Mouse (Mus musculus) retina, postnatal 7 days (tissue): ENCODE results near the gene Degs1.

Source experiments
- DNase-seq: peaks from one replicate; pipeline ENCODE4 v3.0.0-alpha.2; 2012; ENCODE audit warnings: low read depth, low spot score

Degs1 gene

DNA sequence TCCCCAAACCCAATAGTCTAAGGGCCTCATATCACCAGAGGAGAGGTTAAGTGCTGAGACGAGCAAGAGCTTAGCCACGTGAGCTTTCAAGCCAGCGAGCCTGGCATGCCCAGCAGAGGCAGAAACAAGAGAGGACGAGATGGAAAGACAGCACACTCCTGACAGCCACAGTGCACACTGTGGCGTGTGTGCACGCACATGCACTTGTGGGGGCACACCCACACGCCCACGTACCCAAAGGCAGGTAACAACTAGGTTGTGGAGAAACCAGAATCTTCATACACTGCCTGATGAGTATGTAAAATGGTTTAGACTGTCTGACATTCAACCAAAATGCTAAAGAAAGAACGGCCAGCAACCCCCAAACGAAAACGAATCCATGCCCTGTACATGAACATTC lies 2.0 kb downstream of the Degs1 start:
- DNase-seq = no peak

DNA sequence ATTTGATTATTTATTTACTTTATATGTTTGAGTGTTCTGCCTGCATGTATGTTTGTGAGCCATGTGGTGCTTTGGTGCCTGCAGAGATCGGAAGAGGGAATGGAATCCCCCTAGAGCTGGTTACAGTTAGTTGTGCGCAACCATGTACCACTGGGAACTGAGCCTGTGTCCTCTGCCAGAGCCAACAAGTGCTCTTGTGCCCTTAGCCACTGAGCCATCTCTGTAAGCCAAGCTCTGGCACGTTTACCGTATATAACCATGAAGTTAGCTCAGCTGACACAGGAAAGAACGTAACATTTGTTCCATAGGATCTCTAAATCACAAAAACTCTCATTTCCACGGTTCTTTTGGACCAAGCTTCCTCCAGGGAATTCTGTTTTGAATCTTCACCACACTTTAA lies 2.6 kb downstream of the Degs1 start:
- DNase-seq = no peak

DNA sequence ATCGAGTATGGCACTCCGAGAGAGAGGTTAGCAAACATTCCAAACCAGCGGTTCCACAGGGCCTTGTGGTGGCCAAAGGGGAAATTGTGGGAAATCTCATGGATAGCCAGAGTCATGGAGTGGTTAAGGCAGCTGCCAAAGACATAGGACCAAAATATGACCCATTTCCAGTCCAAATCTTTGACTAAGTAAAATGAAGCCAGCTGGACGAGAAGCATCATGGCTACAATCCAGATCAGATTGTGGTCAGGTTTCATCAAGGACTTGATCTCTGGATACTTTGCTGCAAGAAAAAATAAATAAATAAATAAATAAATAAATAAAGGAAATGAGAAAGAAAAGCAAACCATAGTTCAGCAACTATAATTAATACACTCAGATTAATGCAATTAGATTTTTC lies 3.2 kb downstream of the Degs1 start:
- DNase-seq = no peak

DNA sequence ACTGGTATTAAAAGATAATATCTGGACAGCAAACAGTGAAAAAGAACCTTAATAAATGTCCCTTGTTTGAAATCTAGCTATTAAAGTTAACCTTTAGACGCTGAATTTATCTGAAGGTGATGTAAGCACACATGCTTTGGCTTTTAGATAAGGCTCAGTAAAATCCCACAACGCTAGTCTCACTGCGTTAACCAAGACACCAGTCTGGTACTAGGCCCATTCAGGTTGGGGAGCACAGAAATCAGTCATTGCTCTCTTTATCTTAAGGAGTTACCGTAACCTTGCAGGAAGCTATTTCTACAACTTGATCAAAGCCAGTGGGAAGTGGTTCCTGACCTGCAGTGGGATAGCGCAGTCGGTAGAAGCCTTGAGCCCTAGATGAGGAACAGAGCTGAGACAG lies 7.5 kb downstream of the Degs1 start:
- no peak for DNase-seq

DNA sequence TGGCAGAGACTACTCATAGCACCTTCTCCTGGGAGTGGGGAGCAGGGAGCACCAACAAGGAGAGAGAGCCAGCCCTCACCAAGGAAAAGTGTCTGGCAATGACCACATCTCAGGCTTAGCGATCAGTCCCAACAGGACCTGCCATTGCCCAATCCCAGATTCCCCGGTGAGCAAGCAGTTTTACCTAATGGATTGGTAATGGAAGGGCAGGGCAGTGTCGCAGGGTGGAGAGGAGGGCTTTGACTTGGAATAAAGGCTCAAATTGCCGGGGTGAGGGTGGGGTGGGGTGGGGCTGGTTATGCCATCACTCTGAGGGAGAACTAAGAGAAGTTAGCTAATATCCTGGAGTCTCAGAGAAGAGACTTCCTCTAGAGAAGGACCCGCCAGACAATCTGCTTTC lies 11.0 kb downstream of the Degs1 start:
- DNase-seq = no peak

DNA sequence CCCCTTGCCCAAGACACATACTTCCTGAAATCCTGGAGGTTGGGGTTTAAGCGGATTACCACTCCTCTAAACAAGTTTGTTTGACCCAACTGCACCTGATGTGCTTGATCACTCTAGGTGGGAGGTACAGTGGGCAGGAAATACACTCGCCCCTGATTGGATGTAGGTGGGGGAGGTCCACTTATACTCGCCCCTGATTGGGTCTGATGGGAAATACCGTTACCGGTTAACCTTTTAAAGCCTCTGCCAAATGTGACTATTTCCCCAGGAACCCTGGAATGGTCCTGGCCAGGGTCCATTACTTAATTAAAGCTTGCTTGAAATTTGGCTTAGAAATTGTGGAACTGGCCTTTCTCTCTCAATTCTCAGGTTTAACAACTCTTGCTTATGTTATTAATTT lies 11.5 kb downstream of the Degs1 start:
- DNase-seq = no peak

DNA sequence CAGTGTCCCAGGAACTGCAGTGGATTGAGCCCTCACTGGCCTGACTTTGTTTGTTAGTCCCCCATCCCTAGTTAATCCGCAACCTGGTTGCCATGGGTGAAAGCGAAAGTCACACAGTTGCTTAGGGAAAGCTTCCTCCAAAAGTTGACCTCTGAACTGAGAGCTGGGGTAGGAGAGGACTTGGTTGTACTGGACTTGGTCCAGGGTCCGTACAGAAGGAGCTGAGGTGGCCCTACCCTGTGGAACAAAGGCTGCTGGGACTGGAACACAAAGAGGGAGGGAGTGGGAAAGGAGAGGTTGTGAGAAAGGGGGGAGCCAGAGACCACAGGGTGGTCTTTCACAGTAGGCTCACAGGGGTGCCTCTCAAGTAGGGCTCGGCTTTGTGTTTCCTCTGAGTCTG lies 14.3 kb downstream of the Degs1 start:
- no peak for DNase-seq

DNA sequence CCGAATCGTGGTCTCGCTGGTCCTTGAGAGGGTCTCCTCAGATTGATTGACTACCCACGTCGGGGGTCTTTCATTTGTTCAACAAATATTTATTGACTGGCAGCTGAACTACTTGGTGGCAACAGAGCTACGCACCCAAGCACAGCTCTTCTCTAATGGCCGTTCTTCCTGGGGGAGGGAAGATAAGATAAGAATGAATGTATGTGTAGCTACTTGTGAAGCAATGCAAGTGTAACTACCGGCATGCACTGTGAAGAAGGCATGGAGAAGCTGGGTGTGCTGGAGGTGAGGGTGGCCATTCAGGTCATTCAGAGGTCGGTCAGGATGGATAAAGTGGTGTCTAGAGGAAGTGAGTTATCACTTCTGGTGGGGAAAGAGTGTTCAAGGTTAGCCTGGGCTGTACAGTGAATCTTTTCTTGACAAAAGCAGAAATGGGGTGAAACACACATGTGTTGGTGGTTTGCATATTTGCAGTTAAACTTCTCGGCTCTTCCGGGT lies 16.5 kb downstream of the Degs1 start:
- DNase-seq = no peak

DNA sequence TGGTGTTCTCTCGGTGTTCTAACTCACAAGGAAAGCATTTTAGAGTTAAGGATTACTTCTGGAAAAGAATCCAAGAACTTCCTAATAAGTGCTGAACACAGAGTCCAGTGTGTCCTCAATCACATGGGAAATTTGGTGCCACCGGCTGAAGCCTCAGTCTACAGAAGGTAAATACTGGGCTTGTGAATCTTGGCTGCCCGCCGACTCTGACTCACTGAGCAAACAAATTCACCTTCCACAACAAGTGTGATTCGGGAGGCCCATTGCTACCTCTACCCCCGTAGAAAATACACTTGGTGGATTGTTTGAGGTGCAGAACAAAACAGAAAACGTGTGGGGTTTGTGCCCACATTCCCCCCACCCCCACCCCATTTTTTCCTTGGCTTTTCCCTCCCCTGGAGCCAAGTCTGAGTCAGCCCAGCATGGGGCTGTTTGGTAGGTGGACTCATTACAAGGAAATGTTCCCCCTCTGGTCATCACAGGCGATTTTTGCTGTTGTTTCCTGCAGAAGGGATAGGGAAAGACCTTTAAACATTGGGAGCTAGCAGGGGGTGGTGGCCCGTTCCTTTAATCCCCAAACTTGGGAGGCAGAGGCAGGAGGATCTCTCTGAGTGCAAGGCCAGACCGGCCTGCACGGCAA lies 26.4 kb downstream of the Degs1 start:
- DNase-seq = no peak

DNA sequence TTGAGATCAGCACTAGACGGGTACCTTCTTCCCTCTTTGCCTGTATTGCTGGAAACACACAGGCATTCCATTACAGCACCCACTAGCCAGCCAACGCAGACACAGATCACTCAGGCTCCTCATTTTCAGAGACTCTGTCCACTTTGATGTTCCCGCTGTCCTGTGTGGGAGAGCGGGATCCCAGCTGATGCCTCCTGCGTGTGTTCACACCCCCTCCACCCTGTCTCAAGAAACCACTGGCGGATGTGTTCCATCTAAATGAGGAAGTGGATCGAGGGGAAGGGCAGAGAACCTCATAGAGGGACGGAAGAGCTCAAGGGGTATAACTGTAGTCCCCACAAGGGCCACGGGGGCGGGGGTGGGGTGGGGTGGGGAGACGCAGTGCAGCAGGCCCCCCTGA lies 27.6 kb downstream of the Degs1 start:
- no peak for DNase-seq

DNA sequence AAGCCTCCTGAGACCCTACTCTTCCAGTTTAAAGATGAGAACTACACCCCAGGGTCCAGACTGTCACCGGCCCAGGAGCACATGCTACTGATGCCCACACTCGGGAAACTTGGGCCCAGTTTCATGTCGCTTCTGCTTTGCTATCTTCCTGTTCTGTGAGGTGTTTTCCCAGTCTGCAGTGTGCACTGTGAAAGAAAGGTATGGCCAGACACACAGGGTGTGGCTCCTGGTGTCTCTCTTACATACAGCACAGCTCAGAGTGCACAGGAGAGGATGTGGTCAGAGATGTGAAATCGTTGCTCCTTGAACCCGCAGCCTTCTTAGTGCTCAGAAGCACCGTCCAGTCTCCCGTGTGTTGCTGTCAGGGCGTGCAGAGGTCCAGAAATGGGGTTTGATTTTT lies 28.0 kb downstream of the Degs1 start:
- DNase-seq = no peak

DNA sequence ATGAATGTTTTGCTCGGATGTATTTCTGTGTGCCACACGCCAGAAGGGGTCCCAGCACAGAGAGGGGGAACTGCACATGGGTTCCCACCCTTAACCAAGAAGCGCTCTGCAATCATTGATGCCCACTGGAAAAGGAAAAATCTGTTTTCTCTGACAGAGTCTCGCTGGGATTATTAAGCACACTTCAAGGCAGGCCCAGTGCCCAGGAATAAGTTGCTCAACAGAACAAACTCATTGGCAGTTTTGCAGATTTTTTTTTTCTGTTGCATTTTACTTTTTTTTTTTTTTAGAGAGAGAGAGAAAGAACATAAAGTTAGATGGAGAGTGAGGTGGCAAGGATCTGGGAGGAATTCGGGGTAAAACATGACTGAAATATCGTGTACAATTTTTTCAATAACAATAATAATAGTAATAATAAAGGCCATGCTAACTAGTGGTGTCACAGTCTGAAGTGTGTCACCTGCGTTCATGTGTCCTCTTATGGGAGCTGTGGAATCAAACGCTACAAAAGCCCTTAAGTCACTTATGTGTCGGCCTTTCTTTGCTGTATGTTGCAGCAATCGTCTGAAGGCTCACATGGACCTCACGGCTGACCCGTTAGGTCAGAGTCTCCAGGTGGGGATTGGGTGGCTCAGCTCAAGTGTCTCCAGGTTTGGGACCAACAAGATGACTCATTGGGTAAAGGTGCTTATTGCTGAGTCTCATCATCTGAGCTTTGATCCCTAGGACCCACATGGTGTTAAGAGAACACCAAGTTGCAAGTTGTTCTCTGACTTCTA lies 28.7 kb downstream of the Degs1 start:
- DNase-seq = no peak

DNA sequence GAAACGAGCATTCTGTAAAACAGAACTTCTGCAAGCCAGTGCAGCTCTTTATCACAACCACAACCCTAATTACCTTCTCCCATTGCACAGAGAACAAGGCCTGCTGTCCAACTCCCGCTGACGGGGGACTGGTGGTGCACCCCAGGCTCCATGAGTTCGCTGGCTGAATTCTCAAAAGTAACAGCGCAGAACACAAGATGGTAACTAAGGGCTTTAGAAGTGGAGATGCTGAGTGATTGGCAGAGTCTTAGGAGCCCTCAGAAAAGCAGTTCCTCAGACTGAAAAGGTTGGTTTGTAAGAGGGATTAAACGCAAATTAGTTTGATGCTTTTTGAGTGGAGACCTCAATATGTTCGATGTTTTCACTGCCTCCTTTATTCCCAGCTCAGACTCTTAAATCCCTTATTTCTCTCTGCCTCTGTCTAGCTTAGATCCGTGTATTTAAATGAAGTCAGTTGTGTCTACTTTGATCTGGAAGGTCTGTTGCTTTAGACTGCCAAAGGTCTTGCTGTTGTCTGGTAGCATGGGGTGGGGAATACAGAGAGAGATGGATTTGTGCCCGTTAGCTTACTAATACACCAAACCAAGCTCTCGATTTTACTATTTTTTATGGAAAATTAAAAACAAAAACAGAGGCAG lies 30.0 kb downstream of the Degs1 start:
- DNase-seq = no peak

DNA sequence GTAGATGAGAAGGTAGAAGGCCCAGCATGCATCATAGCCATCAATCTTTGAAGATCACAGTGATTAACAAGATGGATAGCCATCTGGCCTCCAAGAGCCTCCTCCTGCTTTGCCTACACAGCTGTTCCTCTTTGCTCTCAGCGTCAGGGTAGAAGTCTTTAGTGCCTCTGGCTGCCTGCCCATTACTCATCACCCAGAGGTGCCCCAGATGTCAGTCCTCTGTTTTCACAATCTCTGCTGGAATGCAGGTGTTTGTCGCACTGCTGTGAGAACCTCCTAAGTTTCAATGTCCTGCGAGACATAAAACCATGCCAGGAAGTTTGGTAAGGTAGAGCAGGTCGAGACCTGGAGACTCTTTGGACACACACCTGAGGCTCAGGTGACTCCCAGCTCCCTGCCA lies 31.9 kb downstream of the Degs1 start:
- no peak for DNase-seq

DNA sequence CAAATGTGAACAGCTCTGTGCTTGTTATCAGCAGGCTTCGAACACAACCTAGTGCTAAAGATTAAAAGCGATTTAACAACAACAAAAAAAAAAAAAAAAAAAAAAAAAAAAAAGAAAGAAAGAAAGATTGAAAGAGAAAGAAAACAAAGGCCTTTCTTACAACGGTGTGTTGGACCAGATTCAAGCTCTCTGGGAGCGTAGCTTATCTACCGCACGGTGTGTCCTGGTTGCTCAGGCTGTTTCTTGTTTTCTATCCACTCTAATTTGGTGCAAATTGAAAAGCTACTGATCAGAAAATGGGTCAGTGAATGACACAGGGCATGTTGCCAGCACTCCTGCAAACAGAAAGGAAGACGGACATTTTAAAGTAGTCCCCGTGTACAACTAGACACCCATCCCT lies 33.3 kb downstream of the Degs1 start:
- no peak for DNase-seq

DNA sequence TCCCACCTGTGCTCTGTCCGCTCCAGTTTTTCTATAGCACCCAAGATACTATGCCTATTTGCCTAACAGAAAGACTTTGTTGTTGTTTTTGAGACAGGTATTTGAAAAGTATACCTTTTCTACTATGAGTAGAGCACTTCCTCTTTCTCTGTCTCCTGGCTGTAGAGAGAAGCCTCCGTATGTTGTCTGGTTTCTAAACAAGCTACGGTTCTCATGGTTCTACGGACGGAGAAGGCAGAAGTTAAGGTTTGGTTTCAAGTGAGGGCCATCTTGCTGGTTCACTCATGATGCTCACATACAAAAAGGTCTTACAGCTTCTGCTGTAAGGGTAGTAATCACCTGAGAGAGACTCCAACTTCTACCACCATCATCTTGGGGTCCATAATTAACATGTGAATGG lies 37.6 kb downstream of the Degs1 start:
- no peak for DNase-seq

DNA sequence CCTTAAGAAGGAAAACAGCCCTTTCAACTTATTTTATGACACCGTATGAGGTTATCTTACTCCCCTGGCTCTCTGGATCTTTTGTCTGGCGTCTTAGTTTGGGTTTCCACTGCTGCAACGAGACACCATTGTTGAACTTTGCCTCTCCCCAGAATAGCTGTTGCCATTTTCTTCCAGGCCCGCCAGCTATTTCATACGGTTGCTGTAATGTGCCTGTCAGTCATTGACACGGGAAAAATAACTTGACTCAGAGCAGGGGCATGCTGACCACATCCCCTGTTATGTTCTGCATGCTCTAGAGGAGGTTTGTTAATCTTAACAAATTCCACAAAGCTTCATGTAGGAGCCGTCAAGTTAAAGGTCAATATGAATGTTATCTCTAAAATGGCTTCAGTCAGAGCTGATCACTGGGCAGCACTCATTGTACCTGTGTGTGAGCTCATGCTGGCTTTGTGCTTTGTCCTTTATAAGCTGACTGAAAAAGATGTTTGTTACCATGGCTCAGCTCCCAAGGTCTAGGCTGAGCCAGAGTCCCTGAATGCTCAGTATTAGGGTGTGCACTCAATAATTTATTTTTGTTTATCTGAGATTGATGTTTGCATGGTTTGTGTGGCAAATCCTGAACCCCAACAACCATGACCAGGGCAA lies 44.4 kb downstream of the Degs1 start:
- no peak for DNase-seq

DNA sequence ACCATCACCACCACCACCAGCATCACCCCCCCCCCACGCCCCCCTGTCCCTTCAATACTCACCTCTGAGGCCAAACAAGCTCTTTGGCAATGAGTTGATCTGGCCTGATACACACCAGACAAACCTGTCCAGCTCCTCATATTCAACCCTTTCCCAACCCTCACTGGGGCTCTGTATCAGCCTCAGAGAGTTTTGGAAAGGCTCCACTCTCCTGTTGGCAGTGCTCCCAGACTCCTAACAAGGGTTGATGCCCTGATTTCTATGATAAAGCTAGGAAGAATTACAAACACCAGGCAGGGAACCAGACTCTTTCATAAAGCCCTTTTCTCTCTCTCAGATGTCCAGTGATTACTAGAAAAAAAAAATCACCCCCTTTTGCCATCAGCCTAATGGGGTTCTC lies 45.2 kb downstream of the Degs1 start:
- no peak for DNase-seq

DNA sequence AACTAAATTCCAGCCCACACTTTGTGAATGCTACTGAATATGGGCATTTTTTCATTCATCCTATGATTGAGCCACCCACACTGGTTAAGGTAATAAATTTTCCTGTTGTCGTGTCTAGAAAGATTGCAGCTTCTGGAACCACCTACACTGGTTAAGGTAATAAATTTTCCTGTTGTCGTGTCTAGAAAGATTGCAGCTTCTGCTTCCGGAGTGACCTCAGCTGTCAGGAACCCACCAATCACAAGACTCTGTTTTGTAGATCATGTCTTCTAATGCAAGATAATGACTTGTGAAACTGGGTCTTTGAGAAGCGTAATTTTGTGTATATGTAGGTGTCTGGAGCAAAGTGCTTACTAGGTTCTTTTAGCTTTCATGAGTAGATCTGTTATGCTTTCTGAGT lies 47.4 kb downstream of the Degs1 start:
- DNase-seq = no peak

DNA sequence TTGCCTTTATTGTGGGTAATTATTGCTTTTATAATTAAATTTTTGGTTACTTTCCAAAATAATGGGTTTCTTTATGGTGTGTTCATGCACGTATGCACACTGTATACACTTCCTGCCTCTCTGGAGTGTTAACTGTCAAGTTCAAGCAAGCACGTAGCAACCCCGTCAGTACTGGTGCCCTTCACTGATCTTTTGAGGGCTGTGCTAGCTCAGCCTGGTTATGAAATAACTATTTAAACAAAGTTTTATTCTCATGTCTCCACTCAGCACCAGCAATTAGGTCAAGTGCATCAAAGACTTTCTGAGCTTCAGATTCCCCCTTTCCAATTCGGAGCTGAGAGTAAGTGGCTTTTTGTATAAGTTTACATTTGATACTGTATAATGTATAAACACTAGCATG lies 53.2 kb downstream of the Degs1 start:
- DNase-seq = no peak

DNA sequence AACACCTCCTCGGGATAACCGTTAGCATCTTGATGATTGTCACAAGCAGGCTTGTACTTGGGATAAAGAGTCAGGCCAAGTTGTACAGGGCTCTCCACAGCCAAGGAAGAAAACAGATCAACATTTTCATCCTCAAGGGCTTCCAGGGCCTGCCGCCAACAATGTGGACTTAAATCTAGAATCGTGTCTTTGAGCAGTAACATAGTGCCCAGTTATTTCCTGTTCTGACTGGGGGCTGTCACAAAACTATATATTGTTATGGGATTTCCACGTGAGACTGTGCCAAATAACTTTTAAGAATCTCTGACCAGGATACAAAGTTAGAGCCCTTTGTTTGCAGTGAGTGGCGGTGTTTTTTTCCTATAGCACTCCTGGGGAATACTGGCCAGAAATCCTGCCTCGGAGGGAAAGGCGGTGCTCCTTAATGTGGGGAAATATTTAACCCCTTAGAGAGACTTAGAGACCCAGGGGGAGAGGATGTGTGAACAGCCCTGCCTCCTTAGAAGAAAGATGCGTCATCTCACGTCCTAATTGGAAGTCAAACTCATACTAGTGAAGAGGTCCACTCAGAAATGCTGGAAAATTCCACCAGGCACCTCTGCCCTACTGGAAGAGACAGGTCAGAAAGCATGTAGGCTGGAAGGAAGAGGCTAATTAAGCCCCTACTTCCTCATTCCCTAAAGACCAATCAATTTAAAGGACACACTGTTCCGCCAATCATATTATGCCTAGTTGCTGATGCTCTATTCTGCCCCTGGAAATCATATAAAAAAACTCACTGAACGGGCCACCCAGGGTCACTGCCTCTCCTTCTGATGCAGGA lies 55.3 kb downstream of the Degs1 start:
- DNase-seq = no peak

DNA sequence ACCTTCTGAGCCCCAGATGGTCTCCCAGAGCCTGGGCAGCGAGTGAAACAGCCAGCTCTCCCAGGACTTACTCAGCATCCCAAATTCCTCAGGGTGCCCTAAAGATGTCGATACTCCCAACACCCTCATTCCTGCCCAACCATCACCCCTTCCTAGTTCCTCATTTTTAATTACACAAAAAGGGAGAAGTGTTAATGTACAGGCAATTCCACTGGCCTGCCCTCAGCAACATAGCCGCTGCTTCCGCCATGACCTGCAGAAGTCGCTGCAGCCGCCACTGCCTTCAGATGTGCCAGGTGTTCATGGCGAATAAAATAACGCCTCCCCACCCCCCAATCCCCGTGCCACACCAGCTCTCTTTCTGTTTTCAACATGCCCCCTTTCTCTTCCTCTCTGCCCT lies 56.3 kb downstream of the Degs1 start:
- no peak for DNase-seq
